ENCODE assay signal across 24 mouse cellular contexts in the genomic region with DNA sequence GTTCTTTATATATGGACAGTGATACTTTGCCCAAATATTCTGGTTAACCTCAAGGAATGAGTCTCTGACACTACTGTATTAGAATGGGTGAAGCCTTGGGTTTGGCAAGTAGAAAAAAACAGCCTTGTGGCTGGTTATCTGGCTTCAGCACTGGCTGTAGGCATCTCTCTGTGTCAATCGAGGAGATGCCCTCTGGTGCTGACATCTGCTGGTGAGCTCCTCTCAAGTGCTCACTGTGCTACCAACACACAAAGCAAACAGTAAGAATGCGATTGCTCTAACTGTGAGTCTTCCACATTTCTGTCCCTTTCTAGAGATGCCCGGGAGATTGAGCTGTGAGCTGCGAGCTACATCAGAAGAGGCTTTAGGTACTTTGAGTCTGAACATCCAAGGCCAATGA. TPM values are rescaled to one million over a fixed set of nuclear protein-coding genes. Genes with fewer than 3 reads are reported as not detected.
DNase-seq lines count a peak whose midpoint lies in the region; ATAC-seq and TF ChIP-seq lines count a peak whose summit lies in the region.
"Had no signal": no experiment of that assay in that cellular context is flagged by ENCODE, and none has a peak within 500 bp of the region (broad histone marks: within the 10 kb centered on the region; RNA-seq: fewer than 3 reads in every experiment).

No protein-coding gene starts in this region.

- TF ChIP-seq POLR2A in heart, adult 2 months (IDR thresholded peaks at IDR 0.05; ENCODE audit: insufficient read depth, low read depth, low read length): no peak
- TF ChIP-seq POLR2A in kidney, adult 2 months (IDR thresholded peaks at IDR 0.05; ENCODE audit: low read depth, low read length): no peak

- H3K27me3 ChIP-seq in heart, adult 2 months (ENCODE audit: control insufficient read depth, insufficient read depth, low read length): no peaks in the 10 kb centered on the region
- peaks cover 4% of the 10 kb centered on the region; the same call in 1 of the 2 replicates for H3K27me3 ChIP-seq in heart, embryonic 10.5 days (ENCODE audit: insufficient read depth, poor library complexity, severe bottlenecking)
- H3K27me3 ChIP-seq in kidney, adult 2 months (replicated peaks; ENCODE audit: control insufficient read depth, insufficient read depth, low read length): no peaks in the 10 kb centered on the region
- H3K27me3 ChIP-seq: liver, embryonic 12.5 days had no signal

- H3K4me3 ChIP-seq in heart, adult 2 months: no peak overlapping the region
- H3K4me3 ChIP-seq in heart, embryonic 10.5 days: no peak overlapping the region
- no peak overlapping the region for H3K4me3 ChIP-seq in kidney, adult 2 months (ENCODE audit: insufficient read depth, low read depth, low read length)
- H3K4me3 ChIP-seq: limb, embryonic 10.5 days; liver, embryonic 12.5 days; megakaryocyte, embryonic 14.5 days had no signal

- H3K9me3 ChIP-seq in heart, embryonic 10.5 days: no peaks in the 10 kb centered on the region
- H3K9me3 ChIP-seq: limb, embryonic 10.5 days; liver, embryonic 12.5 days; megakaryocyte, embryonic 14.5 days had no signal

- no peak for TF ChIP-seq EP300 in heart, adult 2 months (IDR thresholded peaks at IDR 0.05; ENCODE audit: insufficient read depth, low read depth, low read length)

- intact Hi-C loops in heart, adult 2 months (cut with DNase I): no loop called here

- no peaks in the 10 kb centered on the region for H3K36me3 ChIP-seq in heart, adult 2 months (ENCODE audit: control insufficient read depth, insufficient read depth, low read length)
- H3K36me3 ChIP-seq in heart, embryonic 10.5 days: no peaks in the 10 kb centered on the region
- H3K36me3 ChIP-seq in kidney, adult 2 months (ENCODE audit: control insufficient read depth, insufficient read depth, low read length): no peaks in the 10 kb centered on the region
- H3K36me3 ChIP-seq: limb, embryonic 10.5 days; liver, embryonic 12.5 days had no signal

- DNase-seq in heart, adult 2 months: no peak
- DNase-seq in heart, embryonic 10.5 days (ENCODE audit: low spot score): no peak
- DNase-seq in kidney, adult 2 months: no peak
- DNase-seq in kidney, postnatal 14 days: no peak
- DNase-seq in 416B (ENCODE audit: low read depth): peak; percentile 38
- peak; percentile 26 for DNase-seq in brain, adult 2 months (ENCODE audit: low read depth, low spot score)
- DNase-seq: cerebellum, adult 18-20 months; cerebellum, postnatal 36 days; right cerebral cortex, adult 18-20 months; spleen, adult 18-20 months; thymus, adult 2 months had no signal

- ATAC-seq in erythroblast, adult 5-6 weeks (replicated peaks; ENCODE audit: low FRiP score, poor library complexity, severe bottlenecking): no peak
- ATAC-seq: liver, embryonic 12.5 days; midbrain, embryonic 16.5 days had no signal

- no peaks in the 10 kb centered on the region for H3K79me2 ChIP-seq in heart, adult 2 months (replicated peaks; ENCODE audit: control insufficient read depth, insufficient read depth, low read length)

- no peak overlapping the region for H3K27ac ChIP-seq in heart, adult 2 months
- no peak overlapping the region for H3K27ac ChIP-seq in heart, embryonic 10.5 days
- no peak overlapping the region for H3K27ac ChIP-seq in kidney, adult 2 months (ENCODE audit: insufficient read depth, low read depth, low read length)
- H3K27ac ChIP-seq: limb, embryonic 10.5 days; liver, embryonic 12.5 days had no signal

- H3K4me1 ChIP-seq in heart, adult 2 months (ENCODE audit: control insufficient read depth, insufficient read depth, low read length): no peaks in the 10 kb centered on the region
- H3K4me1 ChIP-seq in heart, embryonic 10.5 days: peaks cover 29% of the 10 kb centered on the region
- H3K4me1 ChIP-seq in kidney, adult 2 months (ENCODE audit: control insufficient read depth, insufficient read depth, low read length): no peaks in the 10 kb centered on the region
- H3K4me1 ChIP-seq: liver, embryonic 12.5 days had no signal

- 0 out of 2 replicates have a peak, but pooled peaks have one; percentile 6 for TF ChIP-seq CTCF in heart, adult 2 months (IDR thresholded peaks at IDR 0.05)
- 0 out of 2 replicates have a peak, but pooled peaks have one; percentile 2 for TF ChIP-seq CTCF in kidney, adult 2 months (conservative IDR thresholded peaks at IDR 0.05; ENCODE audit: insufficient read depth, insufficient read length, low read depth, low read length)

- WGBS in heart, adult 2 months: 77% methylated on average over 4 of the region's 4 CpGs
- WGBS in heart, embryonic 10.5 days: 62% methylated on average over 4 of the region's 4 CpGs
- 72% methylated on average over 4 of the region's 4 CpGs for WGBS in kidney, adult 2 months

- no peak overlapping the region for H3K9ac ChIP-seq in heart, adult 2 months (ENCODE audit: low read depth, low read length)
- H3K9ac ChIP-seq: liver, embryonic 12.5 days had no signal

RNA-seq across cellular contexts. Expression of a gene that starts 17.2 kb away (rescaled TPM):
- total RNA-seq in heart, adult 2 months (2021): not detected
- polyA plus RNA-seq in heart, adult 2 months (2012; rRNA removed): 0.09 and 0.10 TPM in 2 replicates
- 0.09 TPM in 1 of 2 replicates, not detected in the other for polyA plus RNA-seq in heart, embryonic 10.5 days (2016; fragmentation: Nextera tagmentation; extraction: Ambion mirVana)
- 0.14 TPM in 1 of 2 replicates, not detected in the other for polyA plus RNA-seq in kidney, adult 2 months (2012; rRNA removed)
- not detected in 2 replicates for total RNA-seq in erythroblast, adult 5-6 weeks (2015; ENCODE audit: low replicate concordance)
- total RNA-seq in erythroblast, adult 5-6 weeks (2017; ENCODE audit: low replicate concordance): not detected in 2 replicates
- total RNA-seq: adrenal gland, postnatal 10 days; gastrocnemius, postnatal 14 days; hematopoietic stem cell, adult 5-6 weeks; layer of hippocampus, adult 8-10 months; left cerebral cortex, adult 18-20 months had no signal
- polyA plus RNA-seq: embryonic facial prominence, embryonic 11.5 days; frontal cortex, adult 2 months; liver, embryonic 12.5 days; neural tube, embryonic 11.5 days; thymus, adult 2 months had no signal

RNA-seq across cellular contexts. Expression of a gene that starts 30.8 kb away (rescaled TPM):
- total RNA-seq in heart, adult 2 months (2021): under 1 TPM; 0.50 to 0.86 TPM
- 1.1 and 1.3 TPM in 2 replicates for polyA plus RNA-seq in heart, adult 2 months (2012; rRNA removed)
- 0.18 and 0.39 TPM in 2 replicates for polyA plus RNA-seq in heart, embryonic 10.5 days (2016; fragmentation: Nextera tagmentation; extraction: Ambion mirVana)
- polyA plus RNA-seq in kidney, adult 2 months (2012; rRNA removed): 0.84 and 1.0 TPM in 2 replicates
- total RNA-seq in erythroblast, adult 5-6 weeks (2015; ENCODE audit: low replicate concordance): 3.3 and 7.3 TPM in 2 replicates
- total RNA-seq in erythroblast, adult 5-6 weeks (2017; ENCODE audit: low replicate concordance): 2.0 and 8.8 TPM in 2 replicates

RNA-seq across cellular contexts. Expression of a gene that starts 40.0 kb away (rescaled TPM):
- 10 to 100 TPM in 1 of 2 experiments, 1 to 10 TPM in 1; 9.2 to 11.7 TPM for total RNA-seq in heart, adult 2 months (2021)
- polyA plus RNA-seq in heart, adult 2 months (2012; rRNA removed): 6.6 and 12.6 TPM in 2 replicates
- 6.1 and 9.5 TPM in 2 replicates for polyA plus RNA-seq in heart, embryonic 10.5 days (2016; fragmentation: Nextera tagmentation; extraction: Ambion mirVana)
- 8.0 and 8.3 TPM in 2 replicates for polyA plus RNA-seq in kidney, adult 2 months (2012; rRNA removed)
- total RNA-seq in erythroblast, adult 5-6 weeks (2015; ENCODE audit: low replicate concordance): not detected in 2 replicates
- 0.09 and 0.56 TPM in 2 replicates for total RNA-seq in erythroblast, adult 5-6 weeks (2017; ENCODE audit: low replicate concordance)

Comparison
In these comparisons a context has a peak if more than half of its experiments do, and no peak if none do; other contexts are left out.
1. DNase-seq: peak in 416B (single experiment) and brain, adult 2 months (single experiment); none in heart, adult 2 months (0 of 2), heart, embryonic 10.5 days (single experiment), kidney, adult 2 months (single experiment) and kidney, postnatal 14 days (single experiment).